Mouse (Mus musculus) testis, adult 2 months (tissue): ENCODE results near the gene Cyp4f39.

Experiments
- CTCF ChIP-seq: fragments of 200-500 bp; IDR thresholded peaks from 2 replicates; pipeline ENCODE4 v1.5.1; 2012; ENCODE audit warnings: low read depth, mild to moderate bottlenecking, inconsistent platforms, low read length, moderate library complexity; ENCODE audit not compliant: control insufficient read depth, insufficient read depth, insufficient replicate concordance
- POLR2A ChIP-seq: fragments of 200-500 bp; IDR thresholded peaks from 2 replicates; pipeline ENCODE4 v1.6.1; 2012; ENCODE audit warnings: low read depth, mild to moderate bottlenecking, inconsistent platforms, low read length, moderate library complexity; ENCODE audit not compliant: control insufficient read depth

DNA sequence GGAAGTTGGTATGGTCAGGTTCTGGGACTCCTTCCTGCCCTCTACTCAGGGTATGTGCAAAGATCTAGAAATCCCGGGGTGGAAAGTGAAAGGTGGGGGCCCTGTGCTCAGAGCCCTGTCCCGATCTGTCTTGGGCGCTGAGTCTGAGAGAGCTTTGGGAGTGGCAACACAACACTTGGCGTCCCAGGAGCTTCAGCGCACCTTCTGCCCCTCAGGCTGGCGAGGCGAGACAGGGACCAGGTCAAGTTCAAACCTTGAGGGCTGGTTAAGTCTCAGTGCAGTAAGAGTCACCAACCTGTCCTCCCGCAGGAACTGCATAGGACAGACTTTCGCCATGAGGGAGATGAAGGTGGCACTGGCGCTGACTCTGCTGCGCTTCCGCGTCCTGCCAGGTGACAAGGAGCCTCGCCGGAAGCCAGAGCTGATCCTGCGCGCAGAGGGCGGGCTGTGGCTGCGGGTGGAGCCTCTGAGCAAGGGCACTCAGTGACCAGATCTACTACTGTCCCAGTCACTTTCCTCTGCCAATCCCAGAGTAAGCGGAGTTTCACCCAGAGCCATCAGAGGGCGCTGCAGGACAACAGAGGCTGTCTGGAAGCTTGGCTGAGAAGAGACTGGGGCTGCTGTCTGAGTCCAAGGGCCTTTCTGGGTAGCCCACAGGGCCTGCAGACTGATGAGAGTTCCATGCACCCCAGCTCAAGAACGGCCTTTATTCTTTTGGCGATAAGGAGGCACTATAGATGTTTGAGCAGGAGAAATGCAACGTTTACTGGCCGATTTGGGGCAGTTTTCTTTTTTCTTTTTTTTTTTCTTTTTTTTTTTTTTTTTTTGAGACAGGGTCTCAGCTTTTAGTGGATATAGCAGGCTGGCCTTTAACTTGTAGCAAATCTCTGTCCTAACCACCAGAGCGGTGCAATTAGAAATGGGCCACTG, 76.2 kb downstream of the Cyp4f39 start:
- peak; percentile 67; the same call in 1 of the 2 replicates for TF ChIP-seq CTCF
- TF ChIP-seq POLR2A = no peak
